Mouse (Mus musculus) limb, embryonic 11.5 days (tissue): ENCODE results near the gene Pld2. TPM values are rescaled to one million over a fixed set of nuclear protein-coding genes. Genes with fewer than 3 reads are reported as not detected.
A peak's percentile ranks its signal among the peaks of the same experiment; 100 is the strongest.

Experiments used
- ATAC-seq: fragments of 200-750 bp; cut with Nextera tagmentation; 2 replicates; pipeline ENCODE4 v1.8.0; 2017; ENCODE audit warnings: low read depth; ENCODE audit not compliant: insufficient number of reproducible peaks, low FRiP score, low TSS enrichment
- DNase-seq: peaks from one replicate; pipeline ENCODE4 v3.0.0-alpha.2; 2015; ENCODE audit warnings: low spot score
- H3K27ac ChIP-seq: fragments of 300-500 bp; sonication (generic); replicated peaks from 2 replicates; pipeline ENCODE4 v1.5.1; 2014; ENCODE audit warnings: low read depth, mild to moderate bottlenecking, low read length
- H3K27me3 ChIP-seq: fragments of 300-500 bp; sonication (generic); 2 replicates; pipeline ENCODE4 v1.6.1; 2014; ENCODE audit warnings: mild to moderate bottlenecking, low read length, mixed read lengths; ENCODE audit not compliant: control insufficient read depth, insufficient read depth
- H3K36me3 ChIP-seq: fragments of 300-500 bp; sonication (generic); 2 replicates; pipeline ENCODE4 v1.6.1; 2014; ENCODE audit warnings: mild to moderate bottlenecking, low read length, moderate library complexity, mixed read lengths; ENCODE audit not compliant: control insufficient read depth, insufficient read depth
- H3K4me1 ChIP-seq: fragments of 300-500 bp; sonication (generic); 2 replicates; pipeline ENCODE4 v1.6.1; 2014; ENCODE audit warnings: low read length, mixed read lengths; ENCODE audit not compliant: control insufficient read depth, insufficient read depth
- H3K4me2 ChIP-seq: fragments of 300-500 bp; sonication (generic); 2 replicates; pipeline ENCODE4 v1.6.1; 2014; ENCODE audit warnings: low read depth, mild to moderate bottlenecking, moderate library complexity; ENCODE audit not compliant: severe bottlenecking
- H3K4me3 ChIP-seq: fragments of 300-500 bp; sonication (generic); 2 replicates; pipeline ENCODE4 v1.5.1; 2014; ENCODE audit warnings: low read depth, low read length
- H3K9ac ChIP-seq: fragments of 300-500 bp; sonication (generic); 2 replicates; pipeline ENCODE4 v1.6.1; 2014; ENCODE audit warnings: mild to moderate bottlenecking, low read length
- H3K9me3 ChIP-seq: fragments of 300-500 bp; sonication (generic); 2 replicates; pipeline ENCODE4 v1.6.1; 2016; ENCODE audit warnings: low read length; ENCODE audit not compliant: control insufficient read depth
- WGBS: fragments of 180-500 bp; shearing (Covaris S2); extraction: QIAGEN DNeasy Blood & Tissue Kit; methylation state at CpG from one replicate; pipeline ENCODE4 v1.1.7; 2014; 5-methylcytosine and 5-hydroxymethylcytosine counted together
- polyA plus RNA-seq: library from polyadenylated mRNA; unstranded; fragments of >200 nt; fragmentation: Nextera tagmentation; extraction: Ambion mirVana; gene quantifications from 2 replicates; pipeline ENCODE4 v1.2.1, GENCODE M21; 2014

The Pld2 gene
- polyA plus RNA-seq, 1 experiment from 2014 or later: 3.9 TPM

GRCm38 (mm10) chr11:70583022-70583714, 43.3 kb downstream of the Pld2 start:
- no peaks in the 10 kb centered on the region for H3K27me3 ChIP-seq
- no peak overlapping the region for H3K9ac ChIP-seq
- H3K4me2 ChIP-seq: no peak overlapping the region
- 66% methylated on average over 6 of the region's 6 CpGs for WGBS
- peaks cover 8% of the 10 kb centered on the region for H3K4me1 ChIP-seq
- no peaks in the 10 kb centered on the region for H3K36me3 ChIP-seq
- no peak for ATAC-seq
- 0 out of 2 replicates have a peak overlapping the region, but pooled peaks have one; percentile 5 for H3K27ac ChIP-seq
- H3K4me3 ChIP-seq: no peak overlapping the region
- H3K9me3 ChIP-seq: no peaks in the 10 kb centered on the region
- DNase-seq: no peak

- no peaks in the 10 kb centered on the region for H3K9me3 ChIP-seq
- no peak for DNase-seq
- no peaks in the 10 kb centered on the region for H3K36me3 ChIP-seq
- no peak for ATAC-seq
- no peak overlapping the region for H3K4me2 ChIP-seq
- no peaks in the 10 kb centered on the region for H3K27me3 ChIP-seq
- H3K4me1 ChIP-seq: peaks cover 8% of the 10 kb centered on the region
- H3K27ac ChIP-seq: no peak overlapping the region
- WGBS: 88% methylated on average over 7 of the region's 7 CpGs
- H3K9ac ChIP-seq: no peak overlapping the region
- H3K4me3 ChIP-seq: no peak overlapping the region
Measured at GRCm38 (mm10) chr11:70583775-70584174, 43.9 kb downstream of the Pld2 start.

GRCm38 (mm10) chr11:70585457-70585856, 45.6 kb downstream of the Pld2 start:
- Histone ChIP-seq H3K36me3 (no peaks in the 10 kb centered on the region), H3K4me2 (no peak overlapping the region), H3K9me3 (no peaks in the 10 kb centered on the region), H3K27ac (peak overlapping the region; percentile 42; the same call in 1 of the 2 replicates), H3K27me3 (no peaks in the 10 kb centered on the region), H3K4me1 (peaks cover 8% of the 10 kb centered on the region), H3K9ac (peak overlapping the region; percentile 22; the same call in 1 of the 2 replicates), H3K4me3 (no peak overlapping the region)
- ATAC-seq (no peak; the same call in 1 of the 2 replicates), DNase-seq (no peak)
- 47% methylated on average over 7 of the region's 7 CpGs for WGBS

- no peak for ATAC-seq
- H3K4me1 ChIP-seq: peaks cover 8% of the 10 kb centered on the region
Measured at GRCm38 (mm10) chr11:70586261-70586660, 46.4 kb downstream of the Pld2 start.

GRCm38 (mm10) chr11:70586954-70587353, 47.1 kb downstream of the Pld2 start:
- 84% methylated on average over 5 of the region's 5 CpGs for WGBS
- Histone ChIP-seq H3K27ac (no peak overlapping the region), H3K4me2 (no peak overlapping the region), H3K4me1 (peaks cover 8% of the 10 kb centered on the region), H3K4me3 (no peak overlapping the region), H3K27me3 (no peaks in the 10 kb centered on the region), H3K36me3 (no peaks in the 10 kb centered on the region), H3K9ac (no peak overlapping the region), H3K9me3 (no peaks in the 10 kb centered on the region)
- ATAC-seq (no peak), DNase-seq (no peak)

More at GRCm38 (mm10) chr11:70586261-70586660, 46.4 kb downstream of the Pld2 start:
- Histone ChIP-seq H3K36me3 (no peaks in the 10 kb centered on the region), H3K9ac (no peak overlapping the region), H3K4me2 (no peak overlapping the region), H3K27me3 (no peaks in the 10 kb centered on the region), H3K9me3 (no peaks in the 10 kb centered on the region), H3K27ac (no peak overlapping the region), H3K4me3 (no peak overlapping the region)
- WGBS: 93% methylated on average over 3 of the region's 3 CpGs
- no peak for DNase-seq

- Histone ChIP-seq H3K4me3 (no peak overlapping the region), H3K27me3 (no peaks in the 10 kb centered on the region), H3K36me3 (no peaks in the 10 kb centered on the region), H3K4me1 (no peaks in the 10 kb centered on the region), H3K9ac (no peak overlapping the region), H3K4me2 (no peak overlapping the region), H3K27ac (no peak overlapping the region), H3K9me3 (no peaks in the 10 kb centered on the region)
- no peak for ATAC-seq
- no peak for DNase-seq
- 94% methylated on average over 1 of the region's 1 CpGs for WGBS
Measured at GRCm38 (mm10) chr11:70591733-70592132, 51.9 kb downstream of the Pld2 start.

- H3K4me3 ChIP-seq: no peak overlapping the region
- H3K4me1 ChIP-seq: no peaks in the 10 kb centered on the region
- WGBS: 83% methylated on average over 15 of the region's 15 CpGs
- no peak overlapping the region for H3K27ac ChIP-seq
- no peaks in the 10 kb centered on the region for H3K9me3 ChIP-seq
- H3K36me3 ChIP-seq: peaks cover 9% of the 10 kb centered on the region; the same call in 1 of the 2 replicates
- H3K9ac ChIP-seq: no peak overlapping the region
- ATAC-seq: no peak
- DNase-seq: no peak
- H3K4me2 ChIP-seq: no peak overlapping the region
- no peaks in the 10 kb centered on the region for H3K27me3 ChIP-seq
Measured at GRCm38 (mm10) chr11:70594253-70594989, 54.6 kb downstream of the Pld2 start.

GRCm38 (mm10) chr11:70595638-70596037, 55.8 kb downstream of the Pld2 start:
- no peaks in the 10 kb centered on the region for H3K27me3 ChIP-seq
- no peak overlapping the region for H3K4me2 ChIP-seq
- no peak overlapping the region for H3K4me3 ChIP-seq
- H3K9ac ChIP-seq: no peak overlapping the region
- no peak overlapping the region for H3K27ac ChIP-seq
- WGBS: 78% methylated on average over 2 of the region's 2 CpGs
- H3K4me1 ChIP-seq: no peaks in the 10 kb centered on the region
- H3K9me3 ChIP-seq: no peaks in the 10 kb centered on the region
- no peak for DNase-seq
- ATAC-seq: no peak
- H3K36me3 ChIP-seq: peaks cover 11% of the 10 kb centered on the region; the same call in 1 of the 2 replicates
